Comparison of ENCODE assay signal across 17 mouse cellular contexts in the genomic region with DNA sequence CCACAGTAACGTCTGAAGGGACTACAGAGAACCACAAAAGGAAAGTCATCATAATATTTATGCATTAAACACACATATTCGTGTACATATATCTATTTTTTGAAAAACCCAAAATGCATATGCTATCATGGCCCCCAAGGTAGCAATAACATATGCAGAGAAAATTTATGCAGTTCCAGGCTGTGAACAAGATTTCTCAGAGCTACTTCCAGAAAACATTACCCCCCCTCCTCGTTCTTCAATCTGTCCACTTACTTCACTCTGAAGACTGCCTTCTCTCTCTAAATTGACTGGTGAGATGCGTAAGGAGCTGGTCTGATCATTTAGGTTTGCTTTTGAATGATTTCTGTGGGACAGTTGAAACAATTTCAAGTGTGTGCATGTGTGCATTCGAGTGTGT.
"Had no signal": no experiment of that assay in that cellular context is flagged by ENCODE, and none has a peak within 500 bp of the region (broad histone marks: within the 10 kb centered on the region; RNA-seq: fewer than 3 reads in every experiment).

No protein-coding gene starts in this region.

- H3K9ac ChIP-seq: limb, embryonic 15.5 days; liver, embryonic 13.5 days; liver, postnatal 0 days; lung, embryonic 15.5 days; midbrain, embryonic 13.5 days; neural tube, embryonic 15.5 days had no signal

- H3K4me2 ChIP-seq: limb, embryonic 15.5 days; liver, embryonic 13.5 days; lung, embryonic 15.5 days; midbrain, embryonic 13.5 days; neural tube, embryonic 15.5 days had no signal

- H3K9me3 ChIP-seq: limb, embryonic 15.5 days; liver, embryonic 13.5 days; lung, embryonic 15.5 days; midbrain, embryonic 13.5 days; neural tube, embryonic 15.5 days had no signal

- ATAC-seq: liver, postnatal 0 days; midbrain, embryonic 13.5 days had no signal

- DNase-seq: kidney, adult 9 months; kidney, postnatal 36 days; layer of hippocampus, adult 9-11 months; layer of hippocampus, postnatal 36 days; liver, embryonic 13.5 days; liver, postnatal 0 days; lung, postnatal 14 days; right cerebral cortex, postnatal 4 days; spleen, adult 18-20 months; thymus, adult 2 months; thymus, postnatal 25 days had no signal

- H3K36me3 ChIP-seq: limb, embryonic 15.5 days; liver, embryonic 13.5 days; lung, embryonic 15.5 days; midbrain, embryonic 13.5 days; neural tube, embryonic 15.5 days had no signal

- H3K27ac ChIP-seq: kidney, postnatal 0 days; liver, embryonic 13.5 days; lung, embryonic 15.5 days; macrophage; midbrain, embryonic 13.5 days; neural tube, embryonic 15.5 days had no signal

- H3K4me1 ChIP-seq: limb, embryonic 15.5 days; liver, embryonic 13.5 days; lung, embryonic 15.5 days; midbrain, embryonic 13.5 days; neural tube, embryonic 15.5 days had no signal

- H3K4me3 ChIP-seq: limb, embryonic 15.5 days; liver, embryonic 13.5 days; lung, embryonic 15.5 days; midbrain, embryonic 13.5 days; neural tube, embryonic 15.5 days had no signal

- H3K27me3 ChIP-seq: limb, embryonic 15.5 days; liver, embryonic 13.5 days; lung, embryonic 15.5 days; midbrain, embryonic 13.5 days; neural tube, embryonic 15.5 days had no signal
